Mouse (Mus musculus) ES-CJ7 (cell line): Measurements from ENCODE around the gene Tef.

Experiments used
- DNase-seq: peaks from one replicate; pipeline ENCODE4 v3.0.0; 2011; ENCODE audit warnings: low read depth, low spot score

Gene Tef

DNA sequence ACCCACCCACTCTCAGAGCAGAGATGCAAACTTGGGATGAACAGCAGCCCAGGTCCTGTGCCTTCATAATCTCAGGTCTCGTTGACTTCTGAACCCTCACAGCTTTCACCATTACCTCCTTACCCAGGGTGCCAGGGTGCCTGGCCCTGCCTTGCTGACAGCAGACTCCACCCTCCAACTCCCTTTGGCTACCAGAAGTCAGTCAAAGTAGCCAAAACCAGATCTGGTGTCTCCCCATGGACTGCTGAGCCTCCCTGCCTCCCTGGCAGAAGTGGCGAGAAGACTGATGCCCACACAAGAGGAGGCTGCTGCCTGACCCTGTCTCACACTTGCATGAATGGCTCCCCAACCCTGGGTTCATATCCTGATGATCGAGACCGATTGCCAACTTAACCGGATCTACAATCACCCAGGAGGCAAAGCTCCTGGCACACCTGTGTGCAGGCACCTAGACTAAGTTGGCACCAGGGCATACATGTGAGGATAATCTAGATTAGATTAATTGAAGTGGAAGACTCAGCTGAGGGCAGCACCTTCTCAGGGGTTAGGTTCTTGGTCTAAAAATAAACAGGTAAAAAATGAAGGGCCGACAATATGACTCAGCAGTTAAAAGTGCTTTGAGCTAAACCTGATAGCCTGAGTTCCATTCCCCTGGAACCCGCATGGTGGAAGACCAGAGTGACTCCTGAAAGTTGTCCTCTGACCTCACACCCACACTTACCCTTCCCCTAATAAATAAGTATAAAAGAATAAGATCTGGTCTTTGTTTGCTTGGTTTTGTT is 26.4 kb downstream of the Tef start:
- no peak for DNase-seq

DNA sequence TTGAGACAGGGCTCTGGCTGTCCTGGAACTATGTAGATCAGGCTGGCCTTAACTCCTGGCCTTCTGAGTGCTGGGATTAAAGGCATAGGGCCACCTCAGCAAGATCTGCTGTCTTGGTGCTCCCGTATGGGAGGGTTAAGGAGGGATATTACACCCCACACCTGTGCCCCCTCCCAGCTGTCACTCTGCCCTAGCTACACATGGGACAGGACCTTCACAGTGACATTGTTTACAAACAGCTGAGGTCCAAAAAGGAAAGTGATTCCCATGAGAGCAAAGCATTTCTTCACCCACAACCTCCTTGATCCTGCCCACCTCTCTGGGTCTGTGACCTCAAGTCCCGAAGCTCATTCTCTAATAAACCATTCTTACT is 27.0 kb downstream of the Tef start:
- no peak for DNase-seq

DNA sequence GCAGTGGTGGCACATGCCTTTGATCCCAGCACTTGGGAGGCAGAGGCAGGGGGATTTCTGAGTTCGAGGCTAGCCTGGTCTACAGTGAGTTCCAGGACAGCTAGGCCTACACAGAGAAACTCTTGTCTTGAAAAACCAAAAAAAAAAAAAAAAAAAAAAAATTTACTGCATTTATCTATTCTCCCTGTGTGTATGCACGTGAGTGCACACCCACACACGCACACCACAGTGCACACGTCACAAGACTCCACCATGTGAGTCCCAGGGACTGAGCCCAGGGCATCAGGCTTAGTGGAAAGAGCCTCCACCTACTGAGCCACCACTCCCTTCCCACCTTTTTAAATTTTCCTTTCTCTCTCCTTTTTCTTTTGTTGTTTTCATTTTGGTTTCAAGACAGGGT is 28.3 kb downstream of the Tef start:
- no peak for DNase-seq

DNA sequence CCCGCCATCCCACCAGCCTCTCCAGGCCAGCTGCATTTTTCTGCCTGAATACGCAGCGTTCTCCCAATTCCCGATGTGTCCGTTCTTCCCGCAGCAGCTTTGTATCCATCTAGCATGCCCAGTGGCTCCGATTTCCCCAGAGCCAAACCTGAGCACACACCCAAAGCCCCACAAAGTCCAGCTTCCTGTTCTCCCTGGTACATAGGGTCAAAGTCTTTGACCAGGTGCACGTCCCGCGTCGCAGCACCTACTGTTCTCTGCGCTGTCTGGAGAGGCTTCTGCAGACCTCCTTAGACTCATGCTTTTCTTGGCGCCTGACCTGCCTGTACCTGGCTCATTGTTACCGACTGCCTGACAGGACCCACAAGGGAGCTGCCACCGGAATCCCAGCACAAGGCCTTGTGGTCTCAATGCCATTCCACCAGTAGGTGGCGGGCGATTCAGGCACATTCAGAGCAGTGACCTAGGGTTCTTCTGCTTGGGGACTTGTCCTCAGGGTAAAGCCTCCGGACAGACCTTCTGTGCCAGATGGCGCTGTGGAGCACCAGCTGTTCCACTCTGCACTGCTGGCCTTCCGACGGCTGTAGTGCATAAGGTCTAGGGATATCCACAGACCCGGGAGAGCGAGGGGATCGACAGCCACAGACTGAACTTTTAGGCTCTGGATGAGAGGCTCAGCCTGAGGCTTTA is 29.1 kb downstream of the Tef start:
- DNase-seq = peak; percentile 99

DNA sequence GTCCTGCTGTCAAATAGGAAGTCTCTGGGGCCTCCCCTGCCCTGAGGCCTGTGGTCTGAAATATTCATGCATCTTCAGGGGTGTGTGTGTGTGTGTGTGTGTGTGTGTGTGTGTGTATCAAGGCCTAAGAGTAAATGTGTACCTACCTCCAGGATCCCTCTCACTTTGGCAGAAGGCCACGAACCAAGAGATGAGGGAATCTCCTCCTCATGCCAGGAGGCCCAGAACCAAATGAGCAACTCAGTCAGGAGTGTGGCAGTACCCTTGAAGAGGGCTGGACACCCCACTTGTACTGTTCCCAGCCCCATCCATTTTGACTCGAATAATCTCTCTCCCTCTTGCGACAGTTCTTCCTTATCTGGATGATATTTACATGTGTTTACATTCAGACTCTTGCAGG is 30.0 kb downstream of the Tef start:
- no peak for DNase-seq

DNA sequence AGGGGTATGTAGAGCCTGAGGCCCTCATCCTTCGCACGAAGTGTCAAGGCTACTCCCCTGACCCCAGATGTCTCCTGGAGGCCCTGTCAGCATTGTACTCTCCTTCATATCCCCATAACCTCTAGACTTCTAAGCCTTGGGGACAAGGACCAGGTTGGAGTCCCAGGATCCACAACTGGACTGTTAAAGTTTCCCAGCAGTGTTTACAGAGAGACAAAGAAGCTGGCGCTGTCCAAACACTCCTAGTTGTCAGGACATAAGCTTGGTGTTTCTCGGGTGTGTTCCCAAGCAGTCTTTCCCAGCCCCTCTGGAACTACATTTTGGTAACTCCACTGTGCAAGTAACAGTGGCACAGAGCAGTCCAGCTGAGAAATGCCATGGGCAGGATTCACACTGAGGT is 31.3 kb downstream of the Tef start:
- DNase-seq = no peak

DNA sequence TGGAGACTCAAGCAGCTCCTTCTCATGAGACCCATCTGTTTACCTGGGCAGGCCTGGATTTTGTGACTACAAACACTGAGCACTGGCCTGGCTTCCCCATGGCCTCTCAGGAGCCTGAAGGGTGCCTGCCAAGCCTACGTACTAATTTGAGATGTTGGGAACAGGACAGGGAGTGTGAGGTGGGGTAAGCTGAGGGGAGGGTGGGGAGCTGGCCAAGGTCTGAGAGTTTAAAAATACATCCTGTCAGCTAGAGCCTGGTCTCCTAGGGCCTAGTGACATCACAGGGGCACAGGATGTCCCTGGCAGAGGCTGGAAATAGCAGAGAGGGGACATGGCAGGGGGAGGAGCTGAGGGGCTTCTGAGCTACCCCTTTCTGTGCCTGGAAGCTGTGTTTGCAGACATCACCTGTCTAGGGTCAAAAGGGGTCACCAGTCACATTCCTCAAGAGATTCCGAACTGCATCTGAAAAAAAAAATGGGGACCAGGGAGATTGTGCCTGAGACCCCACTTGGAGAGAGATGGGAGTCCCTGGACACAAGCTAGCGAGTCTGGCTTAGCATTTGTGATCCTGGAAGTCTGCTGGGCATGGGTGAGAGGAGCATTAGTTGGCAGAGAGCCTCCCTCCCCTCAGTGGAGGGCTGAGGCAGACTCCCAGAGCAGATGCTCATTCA is 32.1 kb downstream of the Tef start:
- no peak for DNase-seq

DNA sequence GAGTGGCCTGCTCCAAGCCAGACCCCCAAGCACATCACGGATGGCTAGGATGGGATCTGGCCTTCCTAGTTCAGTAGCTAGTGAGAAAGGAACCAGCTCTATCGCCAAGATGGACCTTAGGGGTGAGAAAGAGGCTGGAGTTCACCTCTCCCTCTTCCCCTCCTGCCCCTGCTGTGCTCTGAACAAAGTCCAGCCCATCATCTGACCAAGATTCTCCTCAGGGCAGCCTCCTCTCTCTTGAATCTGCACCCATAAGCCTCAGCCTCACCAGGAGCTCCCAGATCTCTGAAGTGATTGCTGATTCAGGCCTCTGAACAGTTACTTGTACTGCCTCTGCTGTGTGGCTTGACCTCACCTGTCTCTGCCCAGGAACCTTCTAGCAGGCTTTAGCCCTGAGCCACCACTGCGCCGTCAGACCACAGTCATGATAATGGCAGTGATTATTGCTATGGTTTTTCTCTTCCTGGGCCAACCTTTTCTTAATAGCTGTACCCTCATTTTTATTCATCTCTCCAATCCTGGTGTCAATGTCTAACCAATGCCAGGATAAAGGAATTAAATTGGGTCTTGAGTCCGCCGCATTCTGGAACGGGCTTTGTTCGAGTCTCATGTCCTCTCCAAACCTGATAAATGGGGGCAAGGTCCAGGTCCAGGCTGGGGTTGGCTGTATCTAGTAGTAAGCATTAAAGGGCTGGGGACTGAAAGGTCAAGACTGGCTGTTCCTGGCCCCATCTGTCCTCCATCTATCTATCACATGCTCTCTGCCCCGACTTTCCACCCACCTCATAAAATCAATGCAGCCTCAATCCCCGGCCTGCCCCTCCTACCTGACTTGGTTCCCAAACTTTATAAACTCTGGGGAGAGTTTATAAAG is 33.0 kb downstream of the Tef start:
- no peak for DNase-seq

DNA sequence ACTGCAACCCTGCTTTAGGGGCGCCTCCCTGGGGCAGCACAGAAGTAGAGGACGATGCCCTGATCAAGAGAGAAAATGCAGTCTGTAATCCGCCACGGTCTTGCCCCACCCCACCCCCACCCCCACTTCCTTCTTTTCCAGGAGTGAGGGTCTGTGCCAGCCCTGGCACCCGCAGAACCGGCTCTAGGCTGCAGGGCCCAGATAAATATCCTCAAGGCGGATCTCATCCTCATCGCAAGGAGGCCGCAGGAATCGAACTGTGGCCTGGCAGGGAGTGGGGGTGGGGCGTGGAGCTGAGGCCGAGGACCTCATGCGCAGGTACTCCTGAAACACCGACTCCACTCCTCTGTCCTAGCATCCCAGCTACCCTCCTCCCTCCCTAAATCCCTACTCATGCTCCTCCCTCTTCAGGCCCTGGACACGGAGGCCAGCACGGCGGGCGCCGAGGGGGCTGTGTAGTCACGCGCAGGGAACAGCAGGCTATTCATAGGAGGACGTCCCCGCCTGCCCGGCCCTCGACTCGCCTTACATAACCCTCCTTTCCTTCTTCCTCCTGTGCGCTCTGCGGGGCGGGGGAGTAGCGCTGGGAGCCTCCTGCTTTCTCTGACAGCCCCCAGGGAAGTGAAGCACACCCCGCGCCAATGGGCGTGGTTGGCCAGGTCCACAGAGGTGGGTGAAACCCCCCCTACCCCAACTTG is 34.1 kb downstream of the Tef start:
- DNase-seq = peak; percentile 44

DNA sequence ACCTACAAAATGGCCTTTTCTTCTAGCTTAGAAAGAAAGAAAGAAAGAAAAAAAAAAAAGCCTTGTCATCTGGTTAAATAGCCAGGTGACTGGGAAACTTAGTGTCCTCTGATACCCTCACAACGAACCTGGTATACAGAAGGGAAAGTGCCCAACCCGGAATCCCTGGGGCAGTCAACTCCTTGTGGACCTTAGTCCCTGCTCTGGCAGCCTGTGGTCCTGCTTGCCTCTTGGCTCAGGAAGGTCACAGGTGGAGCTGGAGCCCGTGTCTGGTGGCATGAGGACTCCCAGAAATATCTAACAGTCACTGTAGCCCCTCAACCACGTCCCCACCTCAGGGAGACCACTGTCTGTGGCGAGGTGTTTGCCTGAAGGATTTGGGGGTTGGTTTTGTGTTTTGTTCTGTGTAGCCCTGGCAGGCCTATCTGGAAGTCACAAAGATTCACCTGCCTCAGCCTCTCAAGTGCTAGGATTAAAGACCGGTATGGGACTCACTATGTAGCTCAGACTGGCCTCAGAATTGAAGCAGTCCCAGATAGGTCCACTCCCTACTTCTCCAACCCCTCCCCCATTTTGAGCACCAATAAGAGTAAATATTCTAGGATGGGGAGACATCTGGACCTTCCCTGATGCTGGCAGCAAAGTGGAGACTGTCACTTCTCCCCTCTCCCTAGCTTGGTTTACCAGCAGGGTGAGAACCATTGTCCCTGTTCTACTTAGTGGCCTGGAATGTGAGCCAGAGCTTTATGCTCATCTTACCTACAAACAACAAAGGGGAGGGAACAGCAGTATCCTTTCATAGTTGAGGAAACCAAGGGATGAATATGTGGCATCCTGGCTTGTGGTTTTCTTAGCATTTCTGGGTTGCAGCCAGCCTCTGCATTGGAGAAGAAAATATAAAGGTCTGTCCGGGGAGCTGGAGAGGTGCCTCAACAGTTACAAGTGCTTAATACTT is 35.0 kb downstream of the Tef start:
- no peak for DNase-seq

DNA sequence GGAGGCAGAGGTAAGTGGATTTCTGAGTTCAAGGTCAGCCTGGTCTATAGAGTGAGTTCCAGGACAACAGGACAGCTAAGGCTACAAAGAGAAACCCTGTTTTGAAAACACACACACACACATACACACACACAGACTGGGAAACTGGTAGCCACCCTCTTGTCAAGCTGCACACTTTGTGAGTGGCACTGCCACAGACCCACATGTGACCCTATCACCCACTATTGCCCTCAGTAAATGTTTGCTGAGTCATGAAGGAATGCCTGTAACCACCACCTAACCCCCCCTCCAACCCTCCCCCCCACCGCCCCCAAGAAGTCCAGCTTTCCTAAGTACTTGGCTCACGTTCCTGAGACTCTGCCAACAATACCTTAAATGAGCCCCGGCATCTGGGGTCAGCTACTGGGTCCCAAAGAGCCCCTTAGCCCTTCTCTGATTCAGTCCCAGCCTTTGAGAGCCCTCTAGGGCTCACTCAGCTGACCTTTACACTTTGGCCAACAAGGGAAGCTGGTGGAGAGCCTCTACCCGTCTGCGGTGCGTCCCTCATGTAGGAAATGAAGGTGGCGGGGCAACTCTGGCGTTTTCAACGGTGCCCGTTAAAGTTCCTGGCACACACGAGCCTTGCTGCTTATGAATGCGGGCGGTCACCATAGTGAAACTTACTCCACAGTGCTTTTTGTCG is 36.5 kb downstream of the Tef start:
- no peak for DNase-seq

DNA sequence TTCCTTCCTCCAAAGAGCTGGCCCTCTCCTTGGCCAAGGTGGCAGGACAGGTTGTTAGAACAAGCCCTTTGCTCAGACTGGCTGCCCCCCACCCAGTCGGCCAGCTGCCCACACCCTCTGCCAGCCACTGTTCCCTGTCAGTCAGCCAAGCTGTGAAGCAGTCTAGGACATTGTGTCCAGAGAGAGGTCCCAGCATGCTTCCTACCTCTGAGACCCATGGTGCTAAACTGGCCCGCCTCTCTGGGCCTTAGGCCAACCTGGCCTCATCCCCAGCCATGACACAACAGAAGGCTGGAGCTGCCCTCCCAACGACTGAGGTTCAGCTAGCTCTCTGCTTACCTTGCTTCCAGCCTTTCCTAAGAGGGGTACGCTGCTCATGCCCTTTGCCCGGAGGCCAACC is 37.4 kb downstream of the Tef start:
- no peak for DNase-seq

DNA sequence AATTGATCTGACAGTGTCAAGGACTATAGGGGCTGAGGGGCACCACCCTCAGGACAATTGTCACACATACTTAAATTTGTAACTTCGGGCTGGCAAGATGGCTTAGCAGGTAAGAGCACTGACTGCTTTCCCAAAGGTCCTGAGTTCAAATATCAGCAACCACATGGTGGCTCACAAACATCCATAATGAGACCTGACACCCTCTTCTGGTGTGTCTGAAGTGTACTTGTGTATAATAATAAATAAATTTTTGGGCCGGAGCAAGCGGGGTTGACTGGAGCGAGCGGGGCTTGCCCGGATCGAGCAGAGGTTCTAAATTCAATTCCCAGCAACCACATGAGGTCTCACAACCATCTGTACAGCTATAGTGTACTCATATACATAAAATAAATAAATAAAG is 38.1 kb downstream of the Tef start:
- no peak for DNase-seq

DNA sequence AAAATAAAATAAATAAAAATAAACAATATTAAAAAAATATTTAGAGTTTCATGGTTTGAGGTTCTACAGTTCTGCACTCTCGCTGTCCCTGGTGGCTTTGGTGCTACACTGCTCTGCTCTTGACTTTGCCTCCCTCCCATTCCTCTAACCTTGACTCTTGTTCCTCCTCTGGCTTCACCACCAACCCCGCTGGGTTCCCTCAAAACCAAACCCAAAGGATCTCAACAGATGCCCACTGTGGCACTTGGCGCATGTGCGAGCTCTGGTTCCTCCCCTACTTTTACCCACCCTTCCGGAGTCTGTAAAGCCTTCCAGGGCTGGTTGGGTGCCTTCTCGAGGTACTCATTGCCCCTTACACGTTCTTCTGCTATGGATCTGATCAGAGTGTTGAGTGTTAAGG is 40.1 kb downstream of the Tef start:
- DNase-seq = no peak

DNA sequence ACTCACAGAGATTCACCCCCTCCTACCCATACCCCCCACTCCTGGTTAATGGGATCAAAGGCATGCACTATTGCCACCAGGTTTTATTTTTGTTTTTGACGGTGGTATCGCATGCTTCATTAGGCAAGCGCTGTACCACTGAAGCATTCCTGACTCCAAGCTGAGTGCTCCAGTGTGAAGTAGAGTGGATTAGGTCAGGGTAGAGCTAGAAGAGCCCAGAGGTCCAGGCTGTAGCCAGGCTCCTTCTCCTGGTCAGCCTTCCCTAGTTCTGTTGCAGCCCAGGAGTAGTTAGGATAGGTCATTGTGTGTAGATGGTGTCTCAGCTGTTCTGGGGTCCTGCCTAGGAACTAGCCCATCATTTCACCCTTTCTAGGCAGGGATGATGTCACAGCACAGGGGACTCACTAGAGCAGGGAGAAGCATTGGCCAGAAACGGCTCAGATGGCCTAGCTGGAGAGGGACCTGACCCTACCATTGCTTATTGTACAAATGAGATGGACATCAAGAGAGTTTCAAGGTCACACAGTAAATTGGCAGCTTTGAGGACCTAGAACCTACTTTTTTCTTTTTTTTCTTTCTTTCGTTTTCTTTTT is 42.9 kb downstream of the Tef start:
- DNase-seq = no peak

DNA sequence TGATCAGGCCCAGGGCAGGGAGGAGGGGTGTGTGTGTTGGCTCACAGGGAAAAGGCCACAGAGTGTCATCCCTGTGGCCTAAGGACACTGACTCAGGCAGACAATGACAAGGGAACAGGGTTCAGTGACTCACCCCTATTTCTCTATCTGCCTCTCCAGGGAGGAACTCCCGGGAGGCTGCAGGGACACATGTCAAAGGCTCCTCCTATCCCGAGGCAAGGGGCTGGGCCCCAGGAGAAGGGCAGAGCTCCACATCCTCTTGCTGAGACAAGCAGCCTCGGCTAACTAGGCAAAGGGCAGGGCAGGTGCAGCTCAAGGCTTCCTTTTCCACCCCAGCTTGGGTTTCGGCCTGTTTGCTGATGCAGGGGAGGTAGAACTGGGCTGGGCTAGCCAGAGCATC is 43.5 kb downstream of the Tef start:
- peak; percentile 37 for DNase-seq

DNA sequence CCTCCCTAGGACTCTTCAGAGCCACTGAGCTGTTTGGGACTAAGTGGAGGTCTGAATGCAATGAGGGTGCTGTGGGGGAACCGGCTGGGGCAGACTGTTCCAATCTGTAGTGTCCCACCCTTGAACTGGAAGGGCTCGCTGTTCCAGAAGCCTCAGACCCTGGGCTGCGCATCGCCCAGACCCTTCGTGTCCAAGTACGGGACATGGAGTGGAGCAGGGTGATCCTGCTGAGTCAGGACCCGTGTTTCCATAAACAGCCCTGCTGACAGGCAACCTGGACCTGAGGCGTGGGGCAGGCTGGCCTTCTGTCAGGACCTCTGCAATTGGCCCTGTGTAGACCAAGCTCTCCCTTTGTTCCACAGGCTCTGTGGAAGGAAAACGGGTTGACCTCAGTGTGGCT is 44.5 kb downstream of the Tef start:
- no peak for DNase-seq

DNA sequence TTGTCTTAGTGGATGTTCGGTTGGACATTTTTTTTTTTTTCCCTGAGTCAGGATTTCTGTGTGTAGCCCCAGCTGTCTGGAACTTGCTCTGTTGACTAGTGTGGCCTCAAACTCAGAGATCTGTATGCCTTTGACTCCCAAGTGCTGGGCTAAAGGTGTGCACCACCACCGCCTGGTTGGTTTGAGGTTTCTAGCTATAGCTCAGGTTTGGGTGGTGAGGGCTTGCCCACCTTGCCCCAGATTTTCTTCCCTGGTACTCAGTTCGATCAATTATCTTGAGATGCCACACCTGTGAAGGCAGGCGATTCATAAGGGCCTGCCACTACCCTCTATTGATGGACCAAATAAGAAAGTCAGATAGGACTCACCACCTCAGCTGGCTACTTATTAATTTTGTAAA is 44.9 kb downstream of the Tef start:
- DNase-seq = no peak

DNA sequence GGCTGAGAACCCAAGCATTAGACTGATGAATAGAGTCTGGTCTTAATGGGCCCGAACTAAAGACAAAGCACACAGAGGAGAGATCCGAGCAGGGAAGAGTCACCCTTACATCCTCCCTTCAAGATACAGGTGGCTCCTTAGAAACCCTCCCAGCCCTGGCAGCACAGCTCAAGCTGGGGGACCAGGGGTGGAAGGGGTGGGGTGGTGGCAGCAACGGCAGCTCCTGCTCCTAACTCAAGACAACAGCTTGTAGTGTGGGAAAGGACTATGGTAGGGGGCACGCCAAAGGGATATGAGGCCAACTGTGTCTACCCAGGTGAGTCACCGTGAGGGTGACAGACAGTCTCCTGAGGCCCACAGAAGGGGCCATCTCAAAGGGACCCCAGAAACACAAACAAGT is 45.6 kb downstream of the Tef start:
- DNase-seq = no peak
